Mouse (Mus musculus) MEL (cell line): Measurements from ENCODE around the gene Rab34.
A peak's percentile ranks its signal among the peaks of the same experiment; 100 is the strongest.

Experiments
- BHLHE40 ChIP-seq: IDR thresholded peaks from 2 replicates; pipeline ENCODE4 v1.6.1; 2012; ENCODE audit warnings: low read depth, mild to moderate bottlenecking, inconsistent platforms, low read length, improper control_type of control experiment, borderline replicate concordance
- CHD1 ChIP-seq: IDR thresholded peaks from 2 replicates; pipeline ENCODE4 v1.6.1; 2012; ENCODE audit warnings: low read depth, mild to moderate bottlenecking, inconsistent platforms, low read length, improper control_type of control experiment
- CTCF ChIP-seq, 3 experiments: IDR thresholded peaks in 2 of 3; conservative IDR thresholded peaks in 1 of 3; 2 replicates each; pipeline ENCODE4 v1.5.1; 2011 to 2012; ENCODE audit warnings: low read length in 3 of 3, low read depth in 2 of 3, mild to moderate bottlenecking in 2 of 3, improper control_type of control experiment in 1 of 3, inconsistent platforms in 1 of 3, mixed read lengths in 1 of 3, moderate library complexity in 1 of 3; ENCODE audit not compliant: control insufficient read depth in 1 of 3, insufficient read depth in 1 of 3, poor library complexity in 1 of 3, severe bottlenecking in 1 of 3
- EP300 ChIP-seq, 2 experiments: IDR thresholded peaks; 2 replicates each; pipeline ENCODE4 v1.6.1; 2011; ENCODE audit warnings: improper control_type of control experiment in 2 of 2, low read length in 2 of 2, low read depth in 1 of 2, mild to moderate bottlenecking in 1 of 2
- ETS1 ChIP-seq: IDR thresholded peaks from 2 replicates; pipeline ENCODE4 v1.6.1; 2012; ENCODE audit warnings: low read depth, mild to moderate bottlenecking, inconsistent platforms, low read length, improper control_type of control experiment, moderate library complexity
- HCFC1 ChIP-seq: IDR thresholded peaks from 2 replicates; pipeline ENCODE4 v1.6.1; 2012; ENCODE audit warnings: low read depth, mild to moderate bottlenecking, inconsistent platforms, low read length, improper control_type of control experiment, moderate library complexity
- MAX ChIP-seq: IDR thresholded peaks from 2 replicates; pipeline ENCODE4 v1.6.1; 2011; ENCODE audit warnings: low read length, improper control_type of control experiment
- MXI1 ChIP-seq: IDR thresholded peaks from 2 replicates; pipeline ENCODE4 v1.6.1; 2011; ENCODE audit warnings: mild to moderate bottlenecking, low read depth, low read length, improper control_type of control experiment
- NELFE ChIP-seq: IDR thresholded peaks from 2 replicates; pipeline ENCODE4 v1.6.1; 2011; ENCODE audit warnings: low read depth, low read length, improper control_type of control experiment
- POLR2A ChIP-seq, 2 experiments: IDR thresholded peaks; 2 replicates each; pipeline ENCODE4 v1.6.1; 2011 to 2012; ENCODE audit warnings: low read length in 2 of 2, mild to moderate bottlenecking in 2 of 2, control low read depth in 1 of 2, improper control_type of control experiment in 1 of 2, low read depth in 1 of 2, moderate library complexity in 1 of 2; ENCODE audit not compliant: control insufficient read depth in 1 of 2, insufficient read depth in 1 of 2, poor library complexity in 1 of 2
- ZKSCAN1 ChIP-seq: IDR thresholded peaks from 2 replicates; pipeline ENCODE4 v1.6.1; 2012; ENCODE audit warnings: low read depth, mild to moderate bottlenecking, inconsistent platforms, low read length, improper control_type of control experiment, moderate library complexity
- ZNF384 ChIP-seq: IDR thresholded peaks from 2 replicates; pipeline ENCODE4 v1.6.1; 2012; ENCODE audit warnings: low read depth, mild to moderate bottlenecking, inconsistent platforms, low read length, improper control_type of control experiment

- TF ChIP-seq NELFE, result no peak
- no peak for TF ChIP-seq EP300 (IDR thresholded peaks at IDR 0.05; ENCODE audit: low read depth in 1 of 2, low read length in 2 of 2)
- no peak for TF ChIP-seq POLR2A (IDR thresholded peaks at IDR 0.05; ENCODE audit: control insufficient read depth in 1 of 2, insufficient read depth in 1 of 2, low read depth in 1 of 2, low read length in 2 of 2, poor library complexity in 1 of 2)
- TF ChIP-seq CTCF (IDR thresholded peaks at IDR 0.05 in 2 of 3, conservative IDR thresholded peaks at IDR 0.05 in 1 of 3; ENCODE audit: control insufficient read depth in 1 of 3, insufficient read depth in 1 of 3, low read depth in 2 of 3, low read length in 3 of 3, poor library complexity in 1 of 3, severe bottlenecking in 1 of 3), result peak in 2 of 3 experiments; percentile 32 to 41; a peak in 5 of 6 replicates
- no peak for TF ChIP-seq BHLHE40
- TF ChIP-seq MAX, result no peak
- TF ChIP-seq MXI1, result no peak
- TF ChIP-seq CHD1, result no peak
- TF ChIP-seq ETS1, result no peak
- TF ChIP-seq ZKSCAN1, result no peak
- no peak for TF ChIP-seq HCFC1
- no peak for TF ChIP-seq ZNF384
Measured at GRCm38 (mm10) chr11:78146168-78146567, 42.1 kb upstream of the Rab34 start.
